Mouse (Mus musculus) stomach, postnatal 0 days (tissue): ENCODE measurements around the gene Shisal2b.

Source experiments
- CTCF ChIP-seq: IDR thresholded peaks from 2 replicates; pipeline ENCODE4 v1.5.1; 2016; ENCODE audit warnings: antibody characterized with exemption, low read depth, mild to moderate bottlenecking, moderate library complexity
- EP300 ChIP-seq: optimal IDR thresholded peaks from 2 replicates; pipeline ENCODE3; 2016; ENCODE audit warnings: antibody characterized with exemption

DNA sequence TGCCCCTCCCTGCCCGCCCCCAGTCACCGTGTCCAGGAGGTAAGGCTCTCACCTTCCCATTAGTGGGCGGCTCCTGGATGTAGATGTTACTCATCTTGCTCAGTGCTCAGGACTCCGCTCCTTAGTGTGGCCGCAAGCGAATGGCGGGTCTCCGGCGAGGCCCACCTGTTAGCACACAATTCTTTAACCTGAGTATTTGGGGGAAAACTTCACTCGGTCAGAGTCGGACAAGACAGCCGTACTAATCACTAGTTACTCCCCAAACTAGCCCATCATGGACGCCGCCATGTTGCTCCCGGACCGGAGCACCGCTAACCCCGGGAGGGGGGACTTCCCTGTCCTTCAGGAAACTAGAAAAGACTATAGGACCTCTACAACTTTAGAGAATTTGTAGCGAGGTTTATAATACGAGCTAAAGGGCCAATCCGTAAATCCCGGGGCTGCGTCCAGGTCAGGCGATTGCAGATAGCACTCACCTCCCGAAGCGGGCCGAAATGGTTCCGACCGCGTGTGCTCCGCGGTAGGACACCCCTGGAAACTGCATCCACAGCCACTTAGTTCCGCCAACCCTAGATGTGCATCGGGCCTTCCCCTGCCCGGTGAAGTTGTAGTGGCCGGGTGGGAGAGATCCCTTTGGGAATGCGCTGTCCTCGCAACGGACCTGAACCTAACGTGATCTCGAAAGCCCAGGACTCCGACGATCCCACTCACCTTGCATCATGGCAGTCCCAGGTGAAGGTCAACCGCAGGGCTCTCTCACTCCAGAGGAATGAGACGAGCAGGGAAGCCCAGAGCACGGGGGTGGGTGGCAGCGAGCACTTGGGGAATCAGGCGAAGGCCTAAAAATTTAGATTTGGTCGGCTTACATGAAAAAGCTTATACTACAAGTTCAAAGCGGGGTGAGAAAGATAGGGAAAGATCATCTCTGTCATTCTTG, 46.8 kb downstream of the Shisal2b start, which contains the start of gene Cwc27:
- TF ChIP-seq CTCF: no peak; the same call in 1 of the 2 replicates
- TF ChIP-seq EP300: peak; percentile 64
